Mouse (Mus musculus): ENCODE measurements at regions not wholly inside any gene's neighbourhood (a gene's known extent, or its start where the extent isn't known, plus 50 kb on each side); places are given as distances from the start of the nearest gene placed in this dataset.
A peak's percentile ranks its signal among the peaks of the same experiment; 100 is the strongest.
"Not testable (repeated sequence)": the region's sequence is repeated elsewhere in the genome, so short reads cannot be mapped to it uniquely, and the experiment has no call there.

DNA sequence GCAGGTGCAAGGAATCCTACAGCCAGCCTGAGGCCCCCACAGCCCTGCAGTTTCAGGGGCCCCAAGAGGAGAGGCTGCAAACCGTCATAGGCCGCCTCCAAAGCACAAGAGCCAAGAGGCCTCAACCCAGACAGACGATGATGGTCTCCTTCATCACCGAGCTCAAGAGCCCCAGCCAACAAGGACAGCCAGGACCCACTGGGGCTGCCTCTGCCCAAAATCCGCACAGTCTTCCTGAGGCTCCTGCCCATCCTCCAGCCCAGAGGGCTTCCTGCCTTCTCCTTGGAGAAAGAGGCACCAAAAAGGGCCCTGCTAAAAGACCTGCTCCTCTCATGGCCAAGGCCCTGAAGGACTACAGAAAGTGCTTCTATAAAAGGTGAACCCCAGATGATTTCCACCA is 112.3 kb downstream of the Nus1 start:
- DNase-seq (ENCODE audit: low spot score in 2 of 2) = not testable (repeated sequence)

DNA sequence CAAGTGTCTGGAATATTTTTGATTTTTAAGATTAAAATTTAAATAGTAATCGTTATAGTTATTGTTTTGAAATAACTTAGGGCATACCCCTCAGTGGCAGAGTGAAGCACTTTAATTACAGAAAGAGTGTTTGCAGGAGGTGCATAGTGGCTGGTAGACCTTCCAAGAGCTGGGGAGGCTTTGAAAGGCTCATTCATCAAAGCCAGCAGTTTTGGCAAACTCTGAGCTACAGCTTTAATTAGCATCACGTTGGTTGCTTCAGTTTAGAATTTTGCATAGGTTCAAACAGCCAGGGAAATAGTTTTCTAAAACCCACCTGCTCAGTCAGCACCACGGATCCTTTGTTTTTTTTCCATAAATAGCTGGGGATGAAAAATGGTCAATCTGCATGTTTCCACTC is 113.5 kb downstream of the Nus1 start:
- no peak for DNase-seq (ENCODE audit: low spot score in 2 of 2)

DNA sequence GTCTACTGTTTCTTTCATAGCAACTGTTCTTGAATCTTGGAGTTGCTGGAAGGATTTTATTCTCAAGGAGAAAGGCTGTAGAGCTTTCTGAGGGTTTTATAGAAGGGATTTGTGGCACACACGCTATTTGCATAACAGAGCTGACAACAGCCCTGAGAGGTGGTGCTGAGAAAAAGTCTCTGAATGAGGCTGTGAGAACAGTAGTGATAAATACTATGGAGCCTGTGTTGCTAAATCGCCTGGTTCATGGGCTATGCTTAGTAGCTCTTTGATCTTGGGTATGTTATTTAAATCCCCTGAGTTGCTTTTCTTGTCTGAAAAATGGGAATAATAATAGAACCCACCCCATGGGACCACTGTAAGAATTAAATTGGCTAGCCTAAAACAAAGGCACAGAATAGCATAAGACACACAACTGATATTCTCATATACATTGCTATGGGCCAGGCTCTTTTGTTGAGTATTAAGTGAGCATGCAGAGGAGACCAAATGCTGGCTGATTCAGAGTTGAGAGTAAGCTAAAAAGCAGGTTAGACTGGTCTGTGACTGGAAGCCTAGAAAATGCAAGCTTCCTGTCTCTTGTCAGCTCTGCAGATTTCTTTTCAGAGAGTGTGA is 116.0 kb downstream of the Nus1 start:
- no peak for DNase-seq (ENCODE audit: low spot score in 2 of 2)

DNA sequence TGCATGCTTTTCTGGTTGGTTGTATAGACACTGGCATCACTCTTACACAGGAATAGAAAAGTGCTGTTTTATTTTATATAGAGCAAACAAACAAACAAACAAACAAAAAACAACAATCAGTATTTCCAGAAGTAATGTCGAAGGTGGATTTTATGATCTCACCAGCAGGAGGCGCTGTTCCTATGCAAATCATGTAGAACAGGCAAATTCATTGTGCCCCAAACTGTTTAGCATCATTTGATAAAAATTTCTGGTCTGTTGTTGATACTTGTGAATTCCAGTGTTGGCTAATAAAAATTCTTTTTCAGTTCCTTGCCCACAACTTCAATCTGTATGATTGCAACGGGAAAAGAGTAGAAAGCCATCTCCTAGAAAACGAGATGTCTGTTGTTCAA is 116.5 kb downstream of the Nus1 start:
- peak; percentile 44 to 77 for DNase-seq (ENCODE audit: low spot score in 2 of 2)

DNA sequence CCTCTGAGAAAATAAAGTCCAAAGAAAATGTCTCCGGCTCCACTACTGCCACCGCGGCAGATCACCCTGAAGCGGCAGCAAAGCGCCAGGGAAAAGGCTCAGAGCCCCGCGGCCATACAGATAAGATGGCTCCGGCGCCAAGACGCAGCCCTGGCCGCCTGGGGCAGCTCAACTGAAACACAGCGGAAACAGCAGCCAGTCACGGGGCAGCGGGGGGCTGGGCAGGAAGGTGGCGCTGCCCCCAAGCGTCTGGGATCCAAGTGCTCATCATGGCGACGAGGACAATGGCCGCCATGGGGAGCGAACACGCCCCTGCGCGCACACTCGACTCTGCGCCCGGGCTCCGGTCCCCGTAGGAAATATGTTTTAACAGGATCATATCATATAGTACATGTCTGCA is 128.2 kb downstream of the Nus1 start:
- no peak for DNase-seq (ENCODE audit: low spot score in 2 of 2)

DNA sequence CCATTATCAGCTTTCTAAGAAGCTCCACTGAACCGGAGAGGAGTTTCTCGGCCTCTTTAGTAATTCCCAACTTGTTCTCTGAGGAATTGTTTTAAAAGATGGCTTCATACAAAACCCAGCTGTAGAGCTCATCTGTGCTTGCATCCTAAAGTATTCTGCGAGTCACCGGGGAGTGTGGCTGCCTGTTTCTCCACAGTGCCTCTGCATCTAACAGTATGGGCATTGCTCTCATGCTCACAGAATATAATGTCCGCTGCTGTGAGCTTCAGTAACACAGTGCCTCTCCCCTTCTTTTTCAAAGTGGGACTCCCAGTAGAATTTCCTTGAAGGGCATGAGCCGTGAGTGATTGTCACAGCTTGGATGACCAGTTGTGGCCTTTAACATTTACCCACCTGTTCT is 113.0 kb upstream of the Slc35f1 start:
- peak in 1 of 2 experiments; percentile 2 for DNase-seq (ENCODE audit: low spot score in 2 of 2)

DNA sequence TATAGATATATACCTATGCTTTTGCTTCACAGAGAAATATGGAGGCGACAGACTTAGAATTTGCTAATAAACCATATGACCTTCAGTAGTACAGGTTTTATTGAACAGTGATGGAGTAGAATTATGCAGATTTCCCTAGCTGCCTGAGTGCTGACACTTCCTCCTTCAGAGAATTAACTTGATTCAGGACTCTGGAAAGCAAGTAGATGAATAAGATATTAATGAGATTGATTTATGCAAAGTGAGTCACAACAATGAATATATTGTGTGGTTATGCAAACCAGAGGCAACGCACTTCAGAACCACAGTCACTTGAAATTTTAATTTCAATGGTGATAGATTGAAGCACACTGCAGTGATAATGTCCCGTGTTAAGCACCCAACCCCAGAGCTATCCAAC is 112.5 kb upstream of the Slc35f1 start:
- DNase-seq (ENCODE audit: low spot score in 2 of 2) = no peak

DNA sequence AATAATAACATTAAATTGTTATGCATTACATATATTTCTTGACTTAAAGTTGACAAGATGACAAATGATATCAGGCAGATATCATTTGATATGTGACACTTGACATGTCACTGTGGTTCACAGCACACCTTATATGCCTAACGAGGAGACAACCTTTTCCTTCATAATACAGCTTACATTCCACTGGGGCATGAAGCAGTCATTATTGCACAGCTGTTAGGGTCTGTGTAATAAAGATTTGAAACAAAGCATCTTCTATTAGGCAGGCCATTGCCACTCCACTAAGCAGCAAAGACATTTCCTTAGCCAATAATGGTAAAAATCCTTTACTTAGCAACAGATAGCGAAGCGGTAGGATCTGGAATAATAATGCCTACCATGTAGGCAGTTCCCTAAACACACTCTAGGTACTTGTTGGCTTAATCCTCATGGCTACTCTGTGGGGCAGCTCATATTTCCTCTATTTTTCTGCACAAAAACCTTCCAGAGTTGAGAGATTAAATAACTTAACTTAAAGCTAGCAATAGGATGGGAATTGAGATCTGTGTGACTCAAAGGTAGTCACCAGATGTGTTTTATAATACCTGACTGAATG is 112.0 kb upstream of the Slc35f1 start:
- DNase-seq (ENCODE audit: low spot score in 2 of 2) = no peak

DNA sequence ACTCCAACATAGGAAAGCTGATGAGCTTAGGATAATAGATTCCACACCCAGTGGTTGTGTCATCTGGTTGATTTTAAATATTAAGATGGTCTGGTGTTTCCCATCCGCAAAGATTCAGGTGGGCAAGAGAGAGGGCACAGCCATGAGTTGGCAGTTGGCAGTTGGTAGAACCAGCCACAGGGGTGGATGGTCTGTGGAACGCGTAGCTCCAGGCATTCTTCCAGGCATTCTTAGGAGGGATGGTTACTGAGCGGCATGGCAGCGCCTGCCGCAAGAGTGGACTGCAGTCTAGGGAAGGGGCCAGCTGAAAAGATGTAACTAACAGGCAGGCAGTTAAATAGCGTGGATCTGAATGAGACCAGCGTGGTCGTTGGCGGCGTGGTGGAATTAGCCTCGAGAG is 96.6 kb upstream of the Slc35f1 start:
- DNase-seq (ENCODE audit: low spot score in 2 of 2) = no peak

Measured in right cerebral cortex, adult 2 months (tissue).